Mouse (Mus musculus): ENCODE results near the gene Olfr172. TPM values are rescaled to one million over a fixed set of nuclear protein-coding genes. Genes with fewer than 3 reads are reported as not detected.

The Olfr172 gene
- not detected for total RNA-seq (2023)

GRCm38 (mm10) chr16:58763076-58763475, at the start of gene Olfr172:
Olfr172 (minus strand) TSS chr16:58763176.

GRCm38 (mm10) chr16:58800168-58800567, 37.2 kb upstream of the Olfr172 start, which contains the start of gene Olfr173:
Olfr173 (minus strand) TSS chr16:58800268.

GRCm38 (mm10) chr16:58727477-58728131, 35.4 kb downstream of the Olfr172 start, which contains the start of gene Cldnd1:
Cldnd1 (plus strand) TSS chr16:58727910.

GRCm38 (mm10) chr16:58718666-58719120, 44.3 kb downstream of the Olfr172 start, which contains the start of gene Gpr15:
Gpr15 (minus strand) TSS chr16:58719070.

Other genes with a start within 250 kb of the Olfr172 start
- 51.1 TPM for gene St3gal6, start 238.9 kb downstream of the Olfr172 start, total RNA-seq (2023)
- not detected for gene Gm813, start 146.2 kb downstream of the Olfr172 start, total RNA-seq (2023)
- not detected for gene E330017A01Rik, start 124.4 kb downstream of the Olfr172 start, total RNA-seq (2023)
- 8.7 TPM for gene Cpox, start 92.9 kb downstream of the Olfr172 start, total RNA-seq (2023)
- not detected for gene Gpr15, start 44.1 kb downstream of the Olfr172 start, total RNA-seq (2023)
- gene Cldnd1, start 35.3 kb downstream of the Olfr172 start, total RNA-seq (2023) = 36.2 TPM
- not detected for gene Olfr173, start 37.1 kb upstream of the Olfr172 start, total RNA-seq (2023)
- not detected for gene Olfr175-ps1, start 63.6 kb upstream of the Olfr172 start, total RNA-seq (2023)
- not detected for gene Olfr177, start 111.6 kb upstream of the Olfr172 start, total RNA-seq (2023)
- not detected for gene Olfr178, start 128.9 kb upstream of the Olfr172 start, total RNA-seq (2023)
- gene Olfr181, start 165.6 kb upstream of the Olfr172 start, total RNA-seq (2023) = not detected
- gene Olfr180, start 166.2 kb upstream of the Olfr172 start, total RNA-seq (2023) = not detected
- gene Olfr183, start 232.2 kb upstream of the Olfr172 start, total RNA-seq (2023) = not detected